Mouse (Mus musculus) lung, embryonic 15.5 days (tissue): ENCODE data around the gene Gm49340. TPM values are rescaled to one million over a fixed set of nuclear protein-coding genes. Genes with fewer than 3 reads are reported as not detected.
"Not testable (repeated sequence)": the region's sequence is repeated elsewhere in the genome, so short reads cannot be mapped to it uniquely, and the experiment has no call there.

Source experiments
- ATAC-seq: fragments of 200-750 bp; cut with Nextera tagmentation; 2 replicates; pipeline ENCODE4 v1.8.0; 2017; ENCODE audit warnings: moderate number of reproducible peaks, borderline replicate concordance; ENCODE audit not compliant: low FRiP score, low TSS enrichment; ENCODE audit errors: extremely low read depth
- H3K27ac ChIP-seq: fragments of 300-500 bp; sonication (generic); 2 replicates; pipeline ENCODE4 v1.5.1; 2015; ENCODE audit warnings: moderate library complexity, mild to moderate bottlenecking, inconsistent platforms
- H3K27me3 ChIP-seq: fragments of 300-500 bp; sonication (generic); 2 replicates; pipeline ENCODE4 v1.6.1; 2015; ENCODE audit warnings: inconsistent platforms
- H3K36me3 ChIP-seq: fragments of 300-500 bp; sonication (generic); 2 replicates; pipeline ENCODE4 v1.6.1; 2015; ENCODE audit warnings: inconsistent platforms
- H3K4me1 ChIP-seq: fragments of 300-500 bp; sonication (generic); 2 replicates; pipeline ENCODE4 v1.6.1; 2015; ENCODE audit warnings: inconsistent platforms
- H3K4me2 ChIP-seq: fragments of 300-500 bp; sonication (generic); 2 replicates; pipeline ENCODE4 v1.6.1; 2015; ENCODE audit warnings: inconsistent platforms, mild to moderate bottlenecking, moderate library complexity
- H3K4me3 ChIP-seq: fragments of 300-500 bp; sonication (generic); 2 replicates; pipeline ENCODE4 v1.5.1; 2015; ENCODE audit warnings: mild to moderate bottlenecking, inconsistent platforms
- H3K9ac ChIP-seq: fragments of 300-500 bp; sonication (generic); 2 replicates; pipeline ENCODE4 v1.6.1; 2015; ENCODE audit warnings: inconsistent platforms
- H3K9me3 ChIP-seq: fragments of 300-500 bp; sonication (generic); 2 replicates; pipeline ENCODE4 v1.6.1; 2016; ENCODE audit warnings: inconsistent platforms
- WGBS: fragments of 180-500 bp; shearing (Covaris S2); methylation state at CpG from one replicate; pipeline ENCODE4 v1.1.7; 2015; 5-methylcytosine and 5-hydroxymethylcytosine counted together
- polyA plus RNA-seq: library from polyadenylated mRNA; unstranded; fragments of >200 nt; fragmentation: Nextera tagmentation; extraction: Ambion mirVana; gene quantifications from 2 replicates; pipeline ENCODE4 v1.2.1, GENCODE M21; 2015

Gm49340 gene
- 0.05 TPM in 1 of 2 replicates, not detected in the other for polyA plus RNA-seq

GRCm38 (mm10) chr11:73329442-73329841, at the start of gene Gm49340, which contains the start of the genes Aspa and Spata22:
Gm49340 (plus strand) TSS chr11:73329741.
Aspa (minus strand) TSS chr11:73329596.
Spata22 (plus strand) TSS chr11:73329741.
- WGBS, result 72% methylated on average over 27 of the region's 27 CpGs
- H3K4me2 ChIP-seq, result no peak within 1 kb of the TSS
- no peak within 1 kb of the TSS for H3K27ac ChIP-seq
- H3K9ac ChIP-seq, result no peak within 1 kb of the TSS
- H3K36me3 ChIP-seq, result no peaks in the 10 kb centered on the region
- H3K27me3 ChIP-seq, result no peaks in the 10 kb centered on the region
- no peak within 1 kb of the TSS for H3K4me3 ChIP-seq
- no peak for ATAC-seq
- H3K9me3 ChIP-seq, result no peaks in the 10 kb centered on the region
- 0 out of 2 replicates have a peak, but pooled peaks cover 8% of the 10 kb centered on the region for H3K4me1 ChIP-seq

- H3K9ac ChIP-seq, result no peak overlapping the region
- H3K27ac ChIP-seq, result no peak overlapping the region
- no peaks in the 10 kb centered on the region for H3K9me3 ChIP-seq
- H3K4me3 ChIP-seq, result no peak overlapping the region
- ATAC-seq, result no peak
- 21% methylated on average over 5 of the region's 5 CpGs for WGBS
- H3K36me3 ChIP-seq, result no peaks in the 10 kb centered on the region
- peaks cover 31% of the 10 kb centered on the region for H3K4me1 ChIP-seq
- H3K27me3 ChIP-seq, result no peaks in the 10 kb centered on the region
- peak overlapping the region; percentile 60; the same call in 1 of the 2 replicates for H3K4me2 ChIP-seq
Observed at GRCm38 (mm10) chr11:73280710-73281109, 48.8 kb upstream of the Gm49340 start.

- H3K36me3 ChIP-seq, result no peaks in the 10 kb centered on the region
- H3K9ac ChIP-seq, result no peak overlapping the region
- 5% methylated on average over 16 of the region's 16 CpGs for WGBS
- H3K4me2 ChIP-seq, result peak overlapping the region; percentile 60
- no peaks in the 10 kb centered on the region for H3K27me3 ChIP-seq
- peak; percentile 44; the same call in 1 of the 2 replicates for ATAC-seq
- H3K27ac ChIP-seq, result no peak overlapping the region
- peak overlapping the region; percentile 35 for H3K4me3 ChIP-seq
- peaks cover 31% of the 10 kb centered on the region for H3K4me1 ChIP-seq
- no peaks in the 10 kb centered on the region for H3K9me3 ChIP-seq
Observed at GRCm38 (mm10) chr11:73281528-73282027, 48.0 kb upstream of the Gm49340 start.

- Histone ChIP-seq H3K36me3 (no peaks in the 10 kb centered on the region), H3K9me3 (no peaks in the 10 kb centered on the region), H3K27me3 (no peaks in the 10 kb centered on the region), H3K27ac (peak overlapping the region; percentile 65), H3K4me3 (no peak overlapping the region), H3K4me2 (no peak overlapping the region), H3K4me1 (peaks cover 31% of the 10 kb centered on the region), H3K9ac (no peak overlapping the region)
- peak; percentile 77 for ATAC-seq
- WGBS, result 42% methylated on average over 9 of the region's 9 CpGs
Observed at GRCm38 (mm10) chr11:73283369-73283768, 46.2 kb upstream of the Gm49340 start.

- WGBS, result 33% methylated on average over 1 of the region's 1 CpGs
- H3K9ac ChIP-seq, result no peak overlapping the region
Observed at GRCm38 (mm10) chr11:73283926-73284325, 45.6 kb upstream of the Gm49340 start.

GRCm38 (mm10) chr11:73284351-73284750, 45.2 kb upstream of the Gm49340 start:
- Histone ChIP-seq H3K9me3 (no peaks in the 10 kb centered on the region), H3K36me3 (no peaks in the 10 kb centered on the region), H3K4me2 (no peak overlapping the region), H3K27me3 (no peaks in the 10 kb centered on the region), H3K9ac (no peak overlapping the region), H3K27ac (peak overlapping the region; percentile 65), H3K4me1 (peaks cover 31% of the 10 kb centered on the region), H3K4me3 (no peak overlapping the region)
- ATAC-seq, result no peak

More at GRCm38 (mm10) chr11:73283926-73284325, 45.6 kb upstream of the Gm49340 start:
- Histone ChIP-seq H3K27ac (peak overlapping the region; percentile 65), H3K36me3 (no peaks in the 10 kb centered on the region), H3K4me1 (peaks cover 31% of the 10 kb centered on the region), H3K9me3 (no peaks in the 10 kb centered on the region), H3K4me2 (no peak overlapping the region), H3K4me3 (no peak overlapping the region), H3K27me3 (no peaks in the 10 kb centered on the region)
- no peak for ATAC-seq

GRCm38 (mm10) chr11:73289621-73290020, 39.9 kb upstream of the Gm49340 start:
- WGBS, result 62% methylated on average over 1 of the region's 1 CpGs
- Histone ChIP-seq H3K36me3 (no peaks in the 10 kb centered on the region), H3K9ac (no peak overlapping the region), H3K4me1 (no peaks in the 10 kb centered on the region), H3K9me3 (no peaks in the 10 kb centered on the region), H3K4me2 (no peak overlapping the region), H3K27ac (no peak overlapping the region), H3K4me3 (no peak overlapping the region), H3K27me3 (no peaks in the 10 kb centered on the region)
- no peak for ATAC-seq

- Histone ChIP-seq H3K27ac (no peak overlapping the region), H3K36me3 (no peaks in the 10 kb centered on the region), H3K4me2 (no peak overlapping the region), H3K4me3 (no peak overlapping the region), H3K9ac (no peak overlapping the region), H3K27me3 (no peaks in the 10 kb centered on the region), H3K9me3 (no peaks in the 10 kb centered on the region), H3K4me1 (no peaks in the 10 kb centered on the region)
- WGBS, result 61% methylated on average over 2 of the region's 2 CpGs
- no peak for ATAC-seq
Observed at GRCm38 (mm10) chr11:73303123-73303522, 26.4 kb upstream of the Gm49340 start.

GRCm38 (mm10) chr11:73315961-73316360, 13.6 kb upstream of the Gm49340 start:
- WGBS, result 48% methylated on average over 3 of the region's 3 CpGs
- Histone ChIP-seq H3K9ac (no peak overlapping the region), H3K4me2 (no peak overlapping the region), H3K27ac (no peak overlapping the region), H3K9me3 (no peaks in the 10 kb centered on the region), H3K4me1 (no peaks in the 10 kb centered on the region), H3K36me3 (no peaks in the 10 kb centered on the region), H3K27me3 (no peaks in the 10 kb centered on the region), H3K4me3 (no peak overlapping the region)
- ATAC-seq, result no peak

- not testable (repeated sequence) for H3K27me3 ChIP-seq, H3K9ac ChIP-seq, ATAC-seq, H3K36me3 ChIP-seq, H3K27ac ChIP-seq, H3K4me1 ChIP-seq, H3K4me2 ChIP-seq, H3K9me3 ChIP-seq, H3K4me3 ChIP-seq
- 69% methylated on average over 2 of the region's 2 CpGs for WGBS
Observed at GRCm38 (mm10) chr11:73318581-73318980, 11.0 kb upstream of the Gm49340 start.

GRCm38 (mm10) chr11:73321064-73321463, 8.5 kb upstream of the Gm49340 start:
- not testable (repeated sequence) for H3K36me3 ChIP-seq, H3K9ac ChIP-seq, H3K9me3 ChIP-seq, H3K27ac ChIP-seq, H3K4me1 ChIP-seq, H3K4me3 ChIP-seq, ATAC-seq, H3K27me3 ChIP-seq, H3K4me2 ChIP-seq
- WGBS, result 92% methylated on average over 13 of the region's 13 CpGs

- H3K4me3 ChIP-seq, result no peak overlapping the region
- 61% methylated on average over 9 of the region's 9 CpGs for WGBS
- no peaks in the 10 kb centered on the region for H3K9me3 ChIP-seq
- H3K27ac ChIP-seq, result no peak overlapping the region
- no peak overlapping the region for H3K9ac ChIP-seq
- ATAC-seq, result no peak
- no peak overlapping the region for H3K4me2 ChIP-seq
- no peaks in the 10 kb centered on the region for H3K27me3 ChIP-seq
- 0 out of 2 replicates have a peak, but pooled peaks cover 8% of the 10 kb centered on the region for H3K4me1 ChIP-seq
- no peaks in the 10 kb centered on the region for H3K36me3 ChIP-seq
Observed at GRCm38 (mm10) chr11:73323906-73324830, 5.4 kb upstream of the Gm49340 start.
